Mouse (Mus musculus) limb, embryonic 12.5 days (tissue): ENCODE data around the gene Camkmt. TPM values are rescaled to one million over a fixed set of nuclear protein-coding genes. Genes with fewer than 3 reads are reported as not detected.

ENCODE experiments used
- ATAC-seq: fragments of 200-750 bp; cut with Nextera tagmentation; 2 replicates; pipeline ENCODE4 v1.8.0; 2017; ENCODE audit warnings: low read depth, moderate TSS enrichment; ENCODE audit not compliant: insufficient number of reproducible peaks, insufficient read depth, low FRiP score, low TSS enrichment
- H3K27ac ChIP-seq: fragments of 300-500 bp; sonication (generic); 2 replicates; pipeline ENCODE4 v1.5.1; 2016; ENCODE audit warnings: mild to moderate bottlenecking, moderate library complexity
- H3K27me3 ChIP-seq: fragments of 300-500 bp; sonication (generic); 2 replicates; pipeline ENCODE4 v1.6.1; 2016; ENCODE audit warnings: mild to moderate bottlenecking, moderate library complexity
- H3K36me3 ChIP-seq: fragments of 300-500 bp; sonication (generic); 2 replicates; pipeline ENCODE4 v1.6.1; 2016; ENCODE audit warnings: mild to moderate bottlenecking, moderate library complexity
- H3K4me1 ChIP-seq: fragments of 300-500 bp; sonication (generic); replicated peaks from 2 replicates; pipeline ENCODE4 v1.6.1; 2016
- H3K4me2 ChIP-seq: fragments of 300-500 bp; sonication (generic); 2 replicates; pipeline ENCODE4 v1.6.1; 2016; ENCODE audit warnings: mild to moderate bottlenecking, moderate library complexity
- H3K4me3 ChIP-seq: fragments of 300-500 bp; sonication (generic); replicated peaks from 2 replicates; pipeline ENCODE4 v1.5.1; 2016; ENCODE audit warnings: mild to moderate bottlenecking
- H3K9ac ChIP-seq: fragments of 300-500 bp; sonication (generic); replicated peaks from 2 replicates; pipeline ENCODE4 v1.6.1; 2016; ENCODE audit warnings: mild to moderate bottlenecking, moderate library complexity
- H3K9me3 ChIP-seq: fragments of 300-500 bp; sonication (generic); 2 replicates; pipeline ENCODE4 v1.6.1; 2016; ENCODE audit warnings: mild to moderate bottlenecking, moderate library complexity
- WGBS: fragments of 180-500 bp; shearing (Covaris S2); methylation state at CpG from one replicate; pipeline ENCODE4 v1.1.7; 2016; 5-methylcytosine and 5-hydroxymethylcytosine counted together
- polyA plus RNA-seq: library from polyadenylated mRNA; unstranded; fragments of >200 nt; fragmentation: Nextera tagmentation; extraction: Ambion mirVana; gene quantifications from 2 replicates; pipeline ENCODE4 v1.2.1, GENCODE M21; 2016

Camkmt gene
- polyA plus RNA-seq, 1 experiment from 2014 or later, result 14.3 TPM

- Histone ChIP-seq H3K4me2 (no peak overlapping the region), H3K36me3 (no peaks in the 10 kb centered on the region), H3K27me3 (no peaks in the 10 kb centered on the region), H3K9me3 (no peaks in the 10 kb centered on the region), H3K4me1 (no peaks in the 10 kb centered on the region), H3K27ac (no peak overlapping the region), H3K4me3 (no peak overlapping the region), H3K9ac (no peak overlapping the region)
- no peak for ATAC-seq
Measured at GRCm38 (mm10) chr17:85504888-85505287, 414.5 kb downstream of the Camkmt start.

GRCm38 (mm10) chr17:85506206-85507088 lies 416.1 kb downstream of the Camkmt start:
- Histone ChIP-seq H3K27me3 (no peaks in the 10 kb centered on the region), H3K9me3 (no peaks in the 10 kb centered on the region), H3K36me3 (no peaks in the 10 kb centered on the region), H3K4me1 (no peaks in the 10 kb centered on the region), H3K4me2 (no peak overlapping the region), H3K27ac (no peak overlapping the region), H3K9ac (no peak overlapping the region), H3K4me3 (no peak overlapping the region)
- 76% methylated on average over 15 of the region's 15 CpGs for WGBS
- ATAC-seq, result no peak

- no peaks in the 10 kb centered on the region for H3K27me3 ChIP-seq
- H3K4me1 ChIP-seq, result no peaks in the 10 kb centered on the region
- no peak overlapping the region for H3K4me3 ChIP-seq
- no peaks in the 10 kb centered on the region for H3K36me3 ChIP-seq
- ATAC-seq, result no peak
- H3K9me3 ChIP-seq, result no peaks in the 10 kb centered on the region
- WGBS, result 89% methylated on average over 4 of the region's 4 CpGs
- no peak overlapping the region for H3K4me2 ChIP-seq
- H3K9ac ChIP-seq, result no peak overlapping the region
- no peak overlapping the region for H3K27ac ChIP-seq
Measured at GRCm38 (mm10) chr17:85507089-85507460, 416.7 kb downstream of the Camkmt start.

Other genes with a start within 250 kb of the Camkmt start
- 91.4 and 95.3 TPM in 2 replicates for gene Ppm1b, start 133.8 kb upstream of the Camkmt start, polyA plus RNA-seq
- 0.25 and 0.59 TPM in 2 replicates for gene Slc3a1, start 62.2 kb upstream of the Camkmt start, polyA plus RNA-seq
- gene Prepl, start 311 bp upstream of the Camkmt start, polyA plus RNA-seq, result 28.7 and 30.7 TPM in 2 replicates